Mouse (Mus musculus): ENCODE measurements around the gene Fam240a. TPM values are rescaled to one million over a fixed set of nuclear protein-coding genes. Genes with fewer than 3 reads are reported as not detected.

The Fam240a gene
- total RNA-seq (2021), result not detected
- long read RNA-seq, experiment 1, result 0 reads
- long read RNA-seq, experiment 2, result 0 reads

DNA sequence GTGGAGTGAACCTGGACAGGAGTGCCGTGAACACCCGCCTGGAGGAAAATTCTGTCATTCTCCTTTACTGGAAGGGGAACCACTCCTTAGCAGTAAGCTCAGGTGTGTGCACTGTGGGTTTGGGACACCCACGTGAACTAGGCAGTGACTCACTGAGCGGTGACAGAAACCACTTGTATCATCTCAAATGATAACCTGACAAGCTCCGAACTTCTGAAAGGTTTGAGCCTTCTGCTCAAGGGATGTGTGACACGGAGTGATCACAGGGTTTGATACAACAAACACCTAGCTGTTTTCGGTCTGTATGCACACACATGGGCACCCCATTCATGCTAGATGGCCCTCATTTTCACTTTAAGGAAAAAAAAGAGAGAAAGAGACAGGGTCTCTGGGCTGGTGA lies at the start of gene Fam240a:
Gene Fam240a, minus strand, starts transcription at position 76 of the 400 bp plus-strand sequence.
- no peak within 1 kb of the TSS for H3K27ac ChIP-seq

GRCm38 (mm10) chr9:110965910-110966231 lies 49.2 kb upstream of the Fam240a start:
- H3K4me3 ChIP-seq, result no peak overlapping the region
- H3K27ac ChIP-seq, result no peak overlapping the region
- DNase-seq (ENCODE audit: low spot score in 2 of 2), result no peak
- TF ChIP-seq CTCF (conservative IDR thresholded peaks at IDR 0.05), result no peak

More for the DNA sequence above, at the start of gene Fam240a:
- no peak within 1 kb of the TSS for H3K4me3 ChIP-seq
- no peak for TF ChIP-seq CTCF (conservative IDR thresholded peaks at IDR 0.05)
- no peak for DNase-seq (ENCODE audit: low spot score in 2 of 2)

DNA sequence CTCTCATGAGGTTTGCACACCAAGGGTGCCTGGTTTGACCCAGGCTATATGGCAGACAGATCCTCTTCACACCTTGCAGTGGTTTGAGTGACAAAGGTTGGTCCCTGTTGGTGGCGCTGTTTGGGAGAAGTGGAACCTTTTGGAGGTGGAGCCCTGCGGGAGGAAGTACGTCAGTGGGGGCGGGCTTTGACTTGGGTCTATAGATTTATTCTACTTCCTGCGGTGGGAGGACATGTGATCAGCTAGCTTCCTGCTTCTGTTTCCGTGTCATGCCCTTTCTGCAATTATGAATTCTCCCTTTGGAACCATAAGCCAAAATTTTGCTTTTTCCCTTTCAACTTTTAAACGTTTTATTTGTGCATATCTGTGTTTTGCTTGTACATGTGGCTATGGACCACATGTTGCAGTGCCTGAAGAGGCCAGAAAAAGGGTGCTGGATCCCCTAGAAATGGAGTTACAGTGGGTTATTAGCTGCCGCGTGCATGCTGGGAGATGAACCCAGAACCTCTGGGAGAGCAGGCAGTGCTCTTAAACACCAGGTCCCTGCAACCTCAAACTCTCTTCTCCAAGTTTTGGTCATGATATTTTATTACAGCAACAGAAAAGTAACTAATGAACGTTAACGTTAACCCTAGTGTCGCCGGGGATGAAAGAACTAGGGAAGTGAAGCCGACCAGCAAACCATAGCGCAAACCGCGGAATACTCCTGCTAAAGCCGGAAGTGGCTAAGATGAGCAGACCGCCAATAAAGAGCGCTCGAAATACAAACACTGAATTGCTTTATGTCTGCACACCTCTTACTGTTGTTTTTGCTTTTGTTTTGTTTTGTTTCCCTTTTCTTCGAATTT lies 48.6 kb upstream of the Fam240a start:
- Histone ChIP-seq H3K4me3 (no peak overlapping the region), H3K27ac (no peak overlapping the region)
- no peak for TF ChIP-seq CTCF (conservative IDR thresholded peaks at IDR 0.05)
- DNase-seq (ENCODE audit: low spot score in 2 of 2), result no peak

DNA sequence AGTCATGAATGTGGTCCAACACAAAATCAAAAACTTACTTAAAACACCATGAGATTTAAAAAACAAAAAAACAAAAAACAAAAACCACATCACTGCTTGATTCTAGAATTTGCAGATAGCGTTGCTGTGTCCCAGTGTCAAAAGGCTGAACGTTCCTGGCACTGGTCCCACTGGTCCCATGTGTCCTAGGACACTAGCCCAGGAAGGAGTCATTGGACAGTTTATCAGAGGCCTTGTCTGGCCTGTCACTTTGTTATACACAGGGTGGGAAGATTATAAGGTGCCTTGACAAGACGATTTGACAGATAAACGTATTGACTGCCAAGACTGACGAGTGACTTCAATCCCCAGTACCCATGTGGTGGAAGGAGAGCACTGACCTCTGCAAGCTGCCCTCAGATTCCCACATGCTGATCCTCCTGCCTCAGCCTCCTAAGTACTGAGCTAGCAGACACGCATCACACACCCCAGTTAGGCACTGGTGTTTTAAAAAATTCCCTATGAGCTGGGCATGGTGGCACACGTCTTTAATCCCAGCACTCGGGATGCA lies 47.0 kb upstream of the Fam240a start:
- no peak for DNase-seq (ENCODE audit: low spot score in 2 of 2)
- Histone ChIP-seq H3K4me3 (no peak overlapping the region), H3K27ac (no peak overlapping the region)
- TF ChIP-seq CTCF (conservative IDR thresholded peaks at IDR 0.05), result no peak

GRCm38 (mm10) chr9:110961386-110961785 lies 44.7 kb upstream of the Fam240a start:
- H3K27ac ChIP-seq, result no peak overlapping the region
- no peak overlapping the region for H3K4me3 ChIP-seq
- DNase-seq (ENCODE audit: low spot score in 2 of 2), result no peak
- no peak for TF ChIP-seq CTCF (conservative IDR thresholded peaks at IDR 0.05)

- no peak overlapping the region for H3K4me3 ChIP-seq
- DNase-seq (ENCODE audit: low spot score in 2 of 2), result no peak
- no peak overlapping the region for H3K27ac ChIP-seq
- TF ChIP-seq CTCF (conservative IDR thresholded peaks at IDR 0.05), result no peak
These were observed 43.8 kb upstream of the Fam240a start for GRCm38 (mm10) chr9:110960230-110961149.

DNA sequence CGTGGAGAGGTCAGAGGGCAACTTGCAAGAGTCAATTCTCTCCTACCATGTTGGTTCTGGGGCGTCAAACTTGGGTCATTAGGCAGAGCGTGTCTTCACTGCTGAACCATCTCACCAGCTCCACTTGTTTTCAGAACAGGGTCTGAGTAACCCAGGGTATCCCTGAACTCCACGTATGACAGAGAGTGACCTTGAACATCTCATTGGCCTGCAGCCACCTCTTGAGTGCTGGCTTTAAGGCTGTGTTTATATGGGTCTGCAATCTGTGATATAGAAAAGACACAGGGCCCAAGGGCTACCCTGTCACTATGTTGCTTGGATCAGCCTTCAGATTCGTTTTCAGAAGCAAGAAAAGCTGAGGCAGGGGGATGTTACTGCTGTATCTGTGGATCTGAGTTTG lies 43.0 kb upstream of the Fam240a start:
- no peak overlapping the region for H3K4me3 ChIP-seq
- H3K27ac ChIP-seq, result no peak overlapping the region
- TF ChIP-seq CTCF (conservative IDR thresholded peaks at IDR 0.05), result no peak
- no peak for DNase-seq (ENCODE audit: low spot score in 2 of 2)

DNA sequence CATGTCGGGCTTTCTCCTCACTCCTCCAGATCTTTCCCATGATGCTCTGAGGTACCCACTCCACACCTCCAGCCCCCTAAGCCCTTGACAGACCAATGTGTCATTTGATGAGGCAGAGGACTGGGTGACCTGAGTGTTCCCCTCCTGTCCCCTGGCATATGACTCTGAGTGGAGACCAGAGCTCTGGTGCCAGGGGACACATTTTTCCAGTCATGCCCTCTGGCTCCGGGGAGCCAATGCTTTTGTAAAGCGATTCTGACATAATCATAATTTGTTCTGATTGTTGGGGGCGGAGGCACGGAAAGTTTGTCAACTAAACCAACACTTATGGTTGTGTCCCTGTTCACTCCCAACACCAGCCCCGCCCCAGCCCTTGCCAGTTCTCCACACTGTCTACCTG lies 39.3 kb upstream of the Fam240a start:
- H3K27ac ChIP-seq, result no peak overlapping the region
- no peak for TF ChIP-seq CTCF (conservative IDR thresholded peaks at IDR 0.05)

GRCm38 (mm10) chr9:110954681-110955445 lies 38.2 kb upstream of the Fam240a start:
- peak overlapping the region; percentile 90; the same call in 1 of the 2 replicates for H3K27ac ChIP-seq
- TF ChIP-seq CTCF (conservative IDR thresholded peaks at IDR 0.05), result no peak
- no peak overlapping the region; the same call in 1 of the 2 replicates for H3K4me3 ChIP-seq
- DNase-seq (ENCODE audit: low spot score in 2 of 2), result no peak

More for the DNA sequence above, 39.3 kb upstream of the Fam240a start:
- H3K4me3 ChIP-seq, result no peak overlapping the region
- DNase-seq (ENCODE audit: low spot score in 2 of 2), result no peak

DNA sequence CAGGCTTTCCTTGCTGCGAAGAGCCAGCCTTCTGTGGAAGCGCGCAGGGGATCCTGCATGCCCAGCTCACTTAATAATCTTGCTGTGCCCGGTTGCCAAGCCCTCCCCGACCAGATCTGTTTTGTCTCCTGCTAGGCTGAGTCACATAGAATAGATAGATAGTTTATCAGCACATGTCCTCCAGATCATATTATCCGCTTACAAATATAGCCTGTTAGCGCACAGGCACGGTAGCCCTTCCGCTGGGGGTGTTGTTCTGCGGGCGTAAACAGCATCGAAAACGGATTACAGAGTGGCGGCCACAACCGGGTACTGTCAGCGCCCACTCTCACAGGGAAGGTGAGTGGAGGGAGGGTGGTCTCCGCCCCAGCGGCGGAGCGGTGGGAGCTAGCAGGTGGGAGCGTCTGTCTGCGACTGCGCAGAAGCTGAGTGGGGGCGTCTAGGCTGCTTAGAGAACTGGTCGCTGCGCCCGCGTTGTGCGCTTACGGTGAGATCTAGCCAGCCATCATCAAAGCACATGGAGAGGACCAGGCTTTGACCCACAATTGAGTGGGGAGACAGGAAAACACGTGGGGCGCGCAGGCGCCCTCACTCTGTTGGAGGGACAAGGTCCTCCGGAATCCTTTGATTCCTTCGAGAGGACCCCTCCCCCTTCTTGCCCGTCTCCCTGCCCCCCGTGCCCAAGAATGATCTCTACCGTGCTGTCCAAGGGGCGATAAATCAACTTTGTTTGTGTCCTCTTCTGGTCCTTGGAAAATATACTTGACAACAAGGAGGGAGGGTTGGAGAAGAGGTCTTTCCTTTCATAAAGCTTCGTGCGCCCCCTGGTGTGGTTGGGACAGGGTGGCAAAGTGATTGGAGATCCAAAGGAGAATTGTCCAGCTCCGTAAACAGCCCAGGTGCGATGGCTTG lies 37.1 kb upstream of the Fam240a start:
- H3K4me3 ChIP-seq, result peak overlapping the region; percentile 76
- peak overlapping the region; percentile 90 for H3K27ac ChIP-seq
- DNase-seq (ENCODE audit: low spot score in 2 of 2), result peak; percentile 59 to 71
- peak; percentile 80 for TF ChIP-seq CTCF (conservative IDR thresholded peaks at IDR 0.05)

GRCm38 (mm10) chr9:110952931-110953549 lies 36.4 kb upstream of the Fam240a start:
- no peak for TF ChIP-seq CTCF (conservative IDR thresholded peaks at IDR 0.05)
- H3K27ac ChIP-seq, result peak overlapping the region; percentile 90
- no peak for DNase-seq (ENCODE audit: low spot score in 2 of 2)
- peak overlapping the region; percentile 76 for H3K4me3 ChIP-seq

Measured in layer of hippocampus, adult 2 months (tissue).